ENCODE assay signal across 8 mouse cellular contexts in the genomic region with DNA sequence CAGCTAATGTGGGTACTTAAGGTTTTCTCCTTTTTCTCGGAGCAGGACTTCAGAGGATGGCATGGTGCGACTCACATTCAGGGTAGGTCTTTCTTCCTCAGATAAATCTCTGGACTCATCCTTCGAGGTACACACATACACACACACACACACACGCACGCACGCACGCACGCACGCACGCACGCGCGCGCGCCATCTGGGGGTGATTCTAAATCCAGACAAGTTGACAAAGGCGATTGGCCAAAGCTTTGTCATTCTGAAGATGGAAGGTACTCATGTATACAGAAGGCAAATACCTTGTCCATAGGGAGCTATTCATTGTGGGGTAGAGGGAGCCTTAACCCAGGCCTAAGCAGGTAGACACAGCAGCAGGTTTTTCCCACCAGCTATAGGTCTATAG.
DNase-seq lines count a peak whose midpoint lies in the region; ATAC-seq and TF ChIP-seq lines count a peak whose summit lies in the region.

No protein-coding gene starts in this region.

- peak overlapping the region; percentile 56 for H3K4me3 ChIP-seq in heart, embryonic 10.5 days
- H3K4me3 ChIP-seq in ES-E14 (ENCODE audit: insufficient read depth in 1 of 2, low read depth in 1 of 2, low read length in 2 of 2, poor library complexity in 1 of 2, severe bottlenecking in 1 of 2), result peak overlapping the region in 1 of 2 experiments; percentile 25; a peak in 2 of 4 replicates
- peak overlapping the region; percentile 46 for H3K4me3 ChIP-seq in heart, postnatal 0 days (ENCODE audit: low read depth, low read length)
- no peak overlapping the region for H3K4me3 ChIP-seq in macrophage (ENCODE audit: inconsistent target)

- 81% methylated on average over 16 of the region's 16 CpGs for WGBS in heart, embryonic 10.5 days
- WGBS in heart, postnatal 0 days, result 82% methylated on average over 16 of the region's 16 CpGs
- WGBS in macrophage (ENCODE audit: missing documents), result 86% methylated on average over 16 of the region's 16 CpGs

- ATAC-seq in heart, postnatal 0 days (ENCODE audit: insufficient read depth, low read depth), result no peak

- peak overlapping the region; percentile 64; the same call in 1 of the 2 replicates for H3K4me2 ChIP-seq in heart, postnatal 0 days (ENCODE audit: low read depth, low read length)

- H3K4me1 ChIP-seq in heart, embryonic 10.5 days, result peaks cover 32% of the 10 kb centered on the region
- peaks cover 4 to 11% of the 10 kb centered on the region in 2 experiments; a peak in 2 of 4 replicates for H3K4me1 ChIP-seq in ES-E14 (ENCODE audit: control insufficient read depth in 2 of 2, insufficient read depth in 2 of 2, low read length in 2 of 2, poor library complexity in 1 of 2)
- peaks cover 19% of the 10 kb centered on the region for H3K4me1 ChIP-seq in heart, postnatal 0 days (ENCODE audit: control insufficient read depth, insufficient read depth)

- peak overlapping the region; percentile 88 for H3K27ac ChIP-seq in heart, embryonic 10.5 days
- H3K27ac ChIP-seq in ES-E14 (ENCODE audit: insufficient read depth, low read depth, low read length, poor library complexity, severe bottlenecking), result peak overlapping the region; percentile 74; the same call in 1 of the 2 replicates
- H3K27ac ChIP-seq in heart, postnatal 0 days (ENCODE audit: low read depth), result peak overlapping the region; percentile 79
- peak overlapping the region; percentile 45; the same call in 1 of the 2 replicates for H3K27ac ChIP-seq in macrophage

- TF ChIP-seq EP300 in heart, postnatal 0 days (IDR thresholded peaks at IDR 0.05; ENCODE audit: low read depth), result no peak

- intact Hi-C loops in heart, postnatal 36 days (cut with DNase I), result loop anchor here (2.0 to 10.0 kb wide), 3 partner anchors 123 to 391 kb away; a partner anchor contains a TSS
- intact Hi-C loops in gastrocnemius, postnatal 14 days (cut with DNase I; ENCODE audit: low total_unique reads), result loop anchor here (10.0 kb wide), 1 partner anchor 121 kb away; a partner anchor contains a TSS

- no peaks in the 10 kb centered on the region for H3K27me3 ChIP-seq in heart, embryonic 10.5 days (ENCODE audit: insufficient read depth, poor library complexity, severe bottlenecking)
- no peaks in the 10 kb centered on the region for H3K27me3 ChIP-seq in heart, postnatal 0 days (ENCODE audit: control insufficient read depth, insufficient read depth, low read length)

- H3K9me3 ChIP-seq in heart, embryonic 10.5 days, result no peaks in the 10 kb centered on the region
- 0 out of 2 replicates have a peak, but pooled peaks cover 2% of the 10 kb centered on the region for H3K9me3 ChIP-seq in ES-E14 (ENCODE audit: control insufficient read depth, insufficient read depth, low read depth, low read length)
- no peaks in the 10 kb centered on the region for H3K9me3 ChIP-seq in heart, postnatal 0 days (replicated peaks; ENCODE audit: control insufficient read depth, low read length)

- H3K79me2 ChIP-seq in macrophage (ENCODE audit: inconsistent target), result no peaks in the 10 kb centered on the region

- in situ Hi-C loops in ES-E14 (cut with MboI; ENCODE audit: low sequenced_read_pairs in 2 of 2, unreplicated experiment in 2 of 2), result no loop called here

- DNase-seq in heart, embryonic 10.5 days (ENCODE audit: low spot score), result no peak
- DNase-seq in heart, postnatal 36 days, result no peak
- peak; percentile 9 for DNase-seq in ES-E14 (ENCODE audit: low read depth, low spot score)
- DNase-seq in heart, postnatal 0 days (ENCODE audit: low spot score), result no peak
- no peak for DNase-seq in spleen, postnatal 36 days (ENCODE audit: low spot score in 2 of 2)
- DNase-seq in gastrocnemius, adult 18-20 months (ENCODE audit: low spot score), result no peak
- no peak for DNase-seq in gastrocnemius, postnatal 14 days

- peak; percentile 24 for TF ChIP-seq CTCF in heart, postnatal 0 days (IDR thresholded peaks at IDR 0.05; ENCODE audit: low read depth)

- no peak overlapping the region for H3K9ac ChIP-seq in ES-E14 (ENCODE audit: insufficient read depth, low read depth, low read length, poor library complexity, severe bottlenecking)
- no peak overlapping the region; the same call in 1 of the 2 replicates for H3K9ac ChIP-seq in heart, postnatal 0 days (replicated peaks; ENCODE audit: low read depth, low read length)

- no peaks in the 10 kb centered on the region for H3K36me3 ChIP-seq in heart, embryonic 10.5 days
- H3K36me3 ChIP-seq in ES-E14 (ENCODE audit: control insufficient read depth, insufficient read depth, low read length, poor library complexity, severe bottlenecking) (no peaks in the 10 kb centered on the region), macrophage (ENCODE audit: inconsistent target) (no peaks in the 10 kb centered on the region)
- no peaks in the 10 kb centered on the region for H3K36me3 ChIP-seq in heart, postnatal 0 days (replicated peaks; ENCODE audit: control insufficient read depth, insufficient read depth, low read length)

TF ChIP-seq in ES-E14, 5 proteins besides CTCF, POLR2A, EP300 and RAD21:
- TF ChIP-seq ZNF384 (IDR thresholded peaks at IDR 0.05; ENCODE audit: low read depth, low read length) (no peak), CHD2 (IDR thresholded peaks at IDR 0.05; ENCODE audit: low read depth, low read length) (no peak), HCFC1 (IDR thresholded peaks at IDR 0.05; ENCODE audit: borderline replicate concordance, insufficient read depth, low read length) (no peak), ZC3H11A (IDR thresholded peaks at IDR 0.05; ENCODE audit: borderline replicate concordance, low read depth, low read length) (no peak), MAFK (IDR thresholded peaks at IDR 0.05; ENCODE audit: insufficient read depth, low read depth, low read length) (no peak)
